Mouse (Mus musculus) testis, postnatal 14 days (tissue): ENCODE results near the gene Aff3.

Experiments
- DNase-seq: peaks from one replicate; pipeline ENCODE4 v3.0.0; 2021; ENCODE audit warnings: low spot score

Aff3 gene

DNA sequence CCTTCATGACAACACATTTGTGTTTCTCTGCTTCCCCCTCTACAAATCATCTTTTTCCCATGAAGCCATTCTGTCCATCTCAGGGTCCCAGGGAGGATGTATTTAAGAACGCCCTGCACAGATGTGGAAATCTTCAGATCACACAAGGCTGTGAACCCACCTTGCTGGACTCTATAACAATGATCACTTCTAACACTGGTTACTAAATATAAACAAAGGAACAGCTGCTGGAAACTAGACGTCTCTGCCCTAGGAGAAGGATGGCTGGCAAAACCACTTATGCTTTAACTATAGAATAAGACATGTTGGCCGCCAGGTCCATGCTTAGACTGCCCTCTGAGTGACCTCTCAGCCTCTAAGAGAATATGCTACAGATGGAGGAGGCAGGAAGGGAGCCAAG lies 69.4 kb downstream of the Aff3 start:
- no peak for DNase-seq

DNA sequence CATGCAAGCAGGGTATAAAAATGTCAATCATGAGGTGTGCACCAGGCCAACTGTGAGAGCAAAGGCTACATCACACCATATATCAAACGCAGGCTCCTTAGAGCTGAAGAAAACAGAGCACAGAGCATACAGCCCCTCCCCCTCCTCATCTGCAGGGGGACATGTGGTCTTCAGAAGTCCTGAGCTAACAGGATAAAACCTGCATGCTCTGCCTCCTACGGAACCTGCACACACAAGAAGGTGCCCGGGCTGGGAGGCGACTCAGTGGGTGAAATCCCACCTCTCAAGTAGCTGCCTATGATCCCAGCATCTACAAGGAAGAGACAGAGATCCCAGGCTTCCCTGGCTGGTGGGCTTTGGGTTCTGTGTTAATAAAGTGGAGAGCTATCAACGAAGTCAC lies 70.0 kb downstream of the Aff3 start:
- no peak for DNase-seq

DNA sequence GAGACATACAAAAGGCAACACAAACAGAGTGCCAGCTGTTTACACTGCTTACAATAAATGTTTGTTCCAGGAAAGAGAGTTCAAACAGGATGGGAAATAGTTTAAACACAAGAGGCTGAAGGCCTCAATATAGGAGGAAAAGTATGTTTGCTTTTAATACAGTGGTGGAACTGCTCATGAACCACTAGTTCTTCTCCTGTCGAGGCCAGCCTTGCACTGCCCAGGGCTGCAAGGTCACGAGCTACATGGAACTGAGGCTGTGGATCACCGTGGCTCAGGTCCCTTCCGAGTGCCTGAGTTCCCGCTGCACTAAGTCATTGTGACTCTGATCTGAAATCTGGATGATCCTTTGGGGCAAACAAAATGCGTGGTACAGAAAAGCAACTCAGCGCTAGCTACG lies 73.6 kb downstream of the Aff3 start:
- DNase-seq, result no peak

DNA sequence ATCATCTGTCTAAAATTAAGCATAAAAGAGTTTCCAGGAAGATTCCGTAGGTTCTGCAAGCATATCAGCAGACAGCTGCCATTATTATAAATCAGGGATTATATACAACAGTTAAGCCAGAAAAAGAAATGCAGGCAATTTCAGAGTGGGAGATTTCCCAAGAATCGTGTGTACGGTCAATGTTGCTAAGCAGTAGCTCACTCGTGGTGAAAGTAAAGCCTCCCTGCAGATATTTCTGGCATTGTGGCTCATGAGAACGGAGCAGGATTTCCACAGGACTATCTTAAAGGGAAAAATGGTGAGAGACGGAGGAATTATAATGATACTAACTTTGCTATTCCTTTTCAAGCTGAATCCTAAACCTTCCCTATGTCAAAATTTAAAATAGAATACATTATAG lies 76.0 kb downstream of the Aff3 start:
- no peak for DNase-seq

DNA sequence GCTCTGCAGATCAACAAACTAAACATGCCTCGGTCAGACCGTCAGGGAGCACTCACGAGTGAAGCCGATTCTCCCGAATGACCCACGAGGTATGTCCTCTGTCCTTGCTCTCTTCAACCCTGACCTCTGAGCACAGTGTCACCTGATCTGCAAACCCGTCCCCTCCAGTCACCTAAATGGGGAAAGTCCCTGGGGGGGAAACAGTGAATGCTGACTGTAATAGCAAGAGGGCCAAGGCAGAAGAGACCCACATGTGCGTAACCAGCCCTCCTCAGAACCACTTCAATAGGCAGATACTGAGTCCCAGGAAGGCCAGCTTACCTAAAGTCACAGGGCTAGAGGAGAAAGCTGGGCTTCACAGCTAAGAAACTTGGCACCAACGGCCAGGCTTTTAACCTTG lies 82.4 kb downstream of the Aff3 start:
- no peak for DNase-seq

DNA sequence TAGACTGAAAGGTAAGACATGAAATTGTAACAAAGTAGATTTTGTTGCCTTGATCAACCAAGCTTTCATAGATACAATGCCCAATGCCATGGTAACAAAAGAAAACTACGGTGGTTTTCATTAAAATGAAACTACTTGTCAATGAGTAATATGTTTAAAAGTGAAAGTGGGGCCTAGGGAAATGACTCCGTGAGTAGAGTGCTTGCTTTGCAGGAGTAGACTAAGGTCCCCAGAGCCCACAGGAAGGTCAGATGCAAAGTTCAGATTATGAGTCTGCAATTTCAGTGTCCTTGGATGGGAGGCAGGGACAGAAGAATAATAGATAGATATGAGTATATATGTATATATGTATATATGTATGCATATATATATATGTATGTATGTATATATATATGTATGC lies 84.2 kb downstream of the Aff3 start:
- DNase-seq, result no peak

DNA sequence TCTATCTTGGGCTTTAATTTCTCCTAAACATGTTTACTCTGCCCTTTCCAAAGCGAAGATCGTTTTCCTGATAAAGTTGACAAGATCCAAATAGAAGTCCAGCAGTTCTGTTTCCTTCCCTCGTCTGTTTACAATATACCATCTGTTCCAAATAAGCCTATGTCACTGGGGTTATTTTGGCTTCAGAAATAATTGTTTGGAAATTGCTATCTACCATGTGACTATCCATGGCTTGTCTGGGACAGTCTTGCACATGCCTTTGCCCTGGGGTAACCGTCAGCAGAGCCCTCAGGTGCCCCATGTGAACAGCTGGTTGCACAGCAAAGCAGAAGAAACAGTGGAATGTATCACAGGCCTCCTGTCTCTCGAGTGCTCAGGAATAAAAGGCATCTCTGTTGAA lies 86.4 kb downstream of the Aff3 start:
- DNase-seq, result no peak

DNA sequence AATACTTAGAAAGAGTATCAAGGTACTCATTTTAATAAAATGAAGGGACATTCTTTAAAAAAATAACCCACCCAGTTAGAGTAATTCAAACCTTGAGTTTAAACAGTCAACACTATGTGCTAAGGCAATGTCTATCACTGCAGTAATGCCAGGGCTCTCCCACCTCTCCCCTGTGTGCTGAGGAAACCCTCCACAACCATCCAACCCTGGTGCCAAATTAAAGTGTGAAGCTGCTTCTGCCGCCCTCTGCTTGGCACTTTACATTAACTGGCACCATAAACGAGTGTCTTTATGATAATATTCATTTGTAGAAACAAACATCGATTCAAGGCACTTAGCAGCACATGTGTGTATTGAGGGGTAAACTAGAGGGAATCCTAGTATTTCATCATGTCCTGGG lies 97.0 kb downstream of the Aff3 start:
- DNase-seq, result no peak

DNA sequence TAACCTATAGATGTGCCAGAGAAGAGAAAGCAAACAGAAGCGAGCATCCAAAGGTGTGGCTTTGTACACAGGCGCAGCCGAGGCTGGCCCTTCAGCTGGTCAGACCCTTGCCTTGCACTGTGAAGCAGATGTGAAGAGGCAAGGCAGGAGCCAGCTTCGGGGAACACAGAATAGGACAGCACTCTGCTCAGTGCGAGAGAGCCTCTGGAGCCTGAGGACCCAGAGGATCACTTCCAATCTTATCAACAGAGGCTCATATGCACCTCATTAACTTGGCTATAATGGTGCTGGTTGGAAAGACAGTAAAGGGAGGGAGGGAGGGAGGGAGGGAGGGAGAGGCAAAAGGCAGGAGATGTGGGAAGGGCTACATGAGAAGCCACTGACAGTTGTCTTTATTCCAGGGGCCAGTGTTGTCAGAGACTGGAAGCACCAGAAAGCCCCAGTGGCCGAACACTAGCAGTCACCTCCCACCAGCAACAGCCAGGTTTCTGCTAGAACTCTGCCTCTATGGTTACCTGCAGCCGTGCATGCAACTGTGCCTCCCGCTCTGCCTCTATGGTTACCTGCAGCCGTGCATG lies 98.6 kb downstream of the Aff3 start:
- DNase-seq, result no peak

DNA sequence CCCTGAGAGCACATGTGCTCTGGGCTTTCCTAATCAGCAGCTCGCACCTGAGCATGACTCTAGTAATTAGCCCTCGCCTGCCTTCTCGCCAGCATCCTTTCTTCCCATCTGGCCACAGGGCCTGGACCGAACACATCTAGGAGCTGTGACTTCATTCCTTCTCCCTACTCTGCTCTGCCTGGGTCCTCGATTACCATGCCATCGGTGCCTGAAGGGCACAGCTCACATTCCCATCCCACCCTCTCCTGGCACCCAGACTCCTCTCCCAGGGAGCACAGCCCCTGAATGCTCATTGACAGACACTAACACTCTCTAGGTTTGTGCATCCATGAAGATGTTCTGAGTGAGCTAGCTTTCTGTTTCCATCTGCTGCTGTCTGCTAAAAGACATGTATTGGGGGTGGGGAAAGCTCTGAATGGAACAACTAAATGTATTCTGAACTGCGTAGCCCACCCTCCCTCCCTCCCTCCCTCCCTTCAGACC lies 99.4 kb downstream of the Aff3 start:
- no peak for DNase-seq

DNA sequence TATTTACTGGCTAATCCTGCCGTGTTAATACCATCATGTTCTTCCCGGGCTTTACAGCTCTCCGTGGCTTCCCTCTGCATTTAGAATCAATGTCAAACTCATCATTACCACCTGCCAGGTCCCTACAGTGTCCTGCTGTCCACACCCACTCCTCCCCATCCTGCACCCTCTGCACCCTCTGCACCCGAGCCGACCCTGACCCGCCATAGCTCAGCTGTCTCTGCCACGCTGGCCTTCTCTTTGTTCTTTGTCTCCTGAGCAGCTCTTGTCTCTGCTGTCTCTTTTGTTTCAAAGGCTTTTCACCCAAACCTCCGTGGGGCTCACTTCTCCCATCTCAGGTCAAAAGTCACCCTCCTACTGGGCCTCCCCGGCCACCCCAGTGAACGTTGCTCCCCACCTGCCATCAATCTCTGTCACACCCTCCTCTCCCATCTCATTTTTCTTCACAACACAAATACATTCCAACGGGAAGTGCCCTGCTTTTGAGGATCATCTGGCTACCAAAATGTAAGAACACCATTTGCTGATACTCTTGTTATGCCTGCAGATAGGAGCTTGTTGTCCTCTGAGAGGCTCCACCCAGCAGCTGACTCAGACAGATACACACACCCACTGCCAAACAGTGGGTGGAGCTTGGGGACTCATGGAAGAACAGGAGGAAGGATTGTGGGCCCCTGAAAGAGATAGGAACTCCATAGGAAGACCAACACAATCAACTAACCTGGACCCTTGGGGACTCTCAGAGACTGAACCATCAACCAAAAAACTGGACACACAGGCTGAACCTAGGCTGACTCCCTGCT lies 102.2 kb downstream of the Aff3 start:
- DNase-seq, result no peak

DNA sequence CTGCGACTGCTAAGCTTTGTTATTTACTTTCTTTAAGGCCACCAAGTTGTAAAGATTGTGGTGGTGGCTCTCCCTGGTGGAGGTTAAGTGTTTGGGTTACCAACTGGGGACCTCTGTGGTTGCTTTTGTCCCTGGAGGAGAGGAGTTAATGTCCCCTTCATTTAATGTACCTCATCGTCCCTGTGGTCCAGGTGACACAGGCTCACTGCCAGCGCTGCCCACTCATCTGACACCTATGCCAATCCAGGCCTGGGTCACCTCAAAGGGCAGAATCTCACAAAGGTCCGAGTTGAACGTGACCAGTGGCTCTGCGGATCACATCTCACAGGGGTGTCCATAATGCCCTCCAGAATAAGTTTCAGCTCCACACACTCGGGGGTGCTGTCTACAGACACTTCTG lies 103.4 kb downstream of the Aff3 start:
- DNase-seq, result no peak

DNA sequence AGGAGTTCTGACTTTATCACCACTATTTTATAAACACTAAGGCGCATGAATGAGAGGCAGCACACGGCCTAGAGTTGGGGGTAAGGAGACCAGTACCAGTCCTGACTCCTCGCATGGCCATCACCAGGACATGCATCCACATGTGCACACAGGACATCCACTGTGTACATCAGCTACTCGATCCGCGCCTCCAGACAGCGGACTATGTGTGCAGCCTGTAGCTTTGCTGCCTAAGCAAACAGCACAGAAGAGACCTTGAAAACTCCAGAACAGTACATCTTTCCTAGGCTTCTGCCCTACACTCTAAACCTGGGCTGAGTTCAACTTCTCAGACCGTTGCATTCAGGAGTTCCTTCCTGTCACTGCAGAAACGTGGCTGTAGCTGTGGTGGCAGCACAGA lies 104.1 kb downstream of the Aff3 start:
- DNase-seq, result no peak

DNA sequence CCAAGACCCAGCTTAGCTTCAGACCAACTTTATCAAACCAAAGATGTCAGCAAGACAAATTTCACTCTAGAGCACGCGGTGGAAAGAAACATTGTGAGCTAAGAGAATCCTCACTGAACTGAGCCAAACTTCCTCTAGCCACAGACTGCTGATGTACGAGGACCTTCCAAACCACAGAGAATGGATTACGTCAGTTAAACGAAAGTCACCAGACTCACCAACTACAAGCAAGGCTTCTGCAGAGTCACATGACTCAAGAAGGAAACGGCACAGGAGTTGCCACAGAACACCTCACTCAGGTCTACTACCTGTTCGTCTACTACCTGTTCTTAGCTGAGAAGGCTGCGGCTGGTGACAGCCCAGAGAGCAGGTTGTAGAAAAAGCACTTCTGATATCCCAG lies 107.1 kb downstream of the Aff3 start:
- DNase-seq, result no peak

DNA sequence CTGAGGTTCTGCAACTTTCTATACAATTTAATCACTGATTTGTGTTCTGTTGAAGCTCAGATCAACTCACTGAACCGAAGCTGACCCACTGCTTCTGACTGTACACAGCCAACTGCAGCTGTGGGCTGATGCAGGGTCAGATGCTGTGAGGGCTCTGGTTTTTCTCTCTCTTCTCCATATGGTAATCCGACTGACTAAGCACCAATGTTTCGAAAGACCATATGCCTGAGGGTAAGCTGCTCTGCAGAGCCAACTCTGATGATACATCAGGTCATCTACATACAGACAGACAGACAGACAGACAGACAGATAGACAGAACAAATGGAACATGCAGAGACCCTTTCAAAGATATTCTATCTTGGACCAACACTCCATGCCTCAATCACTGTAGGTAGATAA lies 110.2 kb downstream of the Aff3 start:
- DNase-seq, result no peak

DNA sequence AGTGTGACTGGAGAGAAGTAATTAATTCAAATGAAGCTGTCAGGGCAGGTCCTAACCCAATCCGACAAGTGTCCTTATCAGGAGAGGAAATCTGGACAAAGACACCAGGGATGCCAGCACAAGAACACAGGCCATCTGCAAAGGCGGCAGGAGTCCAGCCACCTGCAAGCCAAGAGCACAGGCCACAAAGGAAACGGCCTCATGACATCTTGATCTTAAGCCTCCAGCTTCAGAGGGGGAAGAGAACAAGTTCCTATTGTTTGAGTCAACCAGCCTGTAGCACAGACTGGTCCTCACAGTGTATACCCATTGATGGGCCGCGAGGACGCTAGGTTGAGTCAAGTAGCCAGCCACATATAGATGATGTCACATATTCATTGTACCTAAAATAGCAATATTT lies 111.7 kb downstream of the Aff3 start:
- DNase-seq, result no peak

DNA sequence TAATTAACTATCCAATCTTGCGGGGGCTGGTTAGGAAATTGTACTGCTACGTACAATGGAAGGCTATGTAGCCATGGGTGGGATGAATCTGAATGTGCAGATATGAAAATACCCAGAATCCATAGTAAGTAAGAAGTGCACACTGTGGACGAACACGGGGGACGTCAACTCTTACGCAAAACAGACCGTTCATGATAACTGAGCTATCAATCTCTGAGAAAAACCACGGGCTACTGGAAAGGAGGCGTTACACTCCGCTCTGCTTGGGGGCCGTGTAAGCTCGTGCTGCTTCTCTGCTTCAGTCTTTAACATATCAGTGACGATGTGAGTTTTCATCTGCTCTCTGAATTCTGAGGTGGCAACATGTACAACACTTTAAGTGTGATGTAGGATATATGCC lies 114.2 kb downstream of the Aff3 start:
- no peak for DNase-seq

DNA sequence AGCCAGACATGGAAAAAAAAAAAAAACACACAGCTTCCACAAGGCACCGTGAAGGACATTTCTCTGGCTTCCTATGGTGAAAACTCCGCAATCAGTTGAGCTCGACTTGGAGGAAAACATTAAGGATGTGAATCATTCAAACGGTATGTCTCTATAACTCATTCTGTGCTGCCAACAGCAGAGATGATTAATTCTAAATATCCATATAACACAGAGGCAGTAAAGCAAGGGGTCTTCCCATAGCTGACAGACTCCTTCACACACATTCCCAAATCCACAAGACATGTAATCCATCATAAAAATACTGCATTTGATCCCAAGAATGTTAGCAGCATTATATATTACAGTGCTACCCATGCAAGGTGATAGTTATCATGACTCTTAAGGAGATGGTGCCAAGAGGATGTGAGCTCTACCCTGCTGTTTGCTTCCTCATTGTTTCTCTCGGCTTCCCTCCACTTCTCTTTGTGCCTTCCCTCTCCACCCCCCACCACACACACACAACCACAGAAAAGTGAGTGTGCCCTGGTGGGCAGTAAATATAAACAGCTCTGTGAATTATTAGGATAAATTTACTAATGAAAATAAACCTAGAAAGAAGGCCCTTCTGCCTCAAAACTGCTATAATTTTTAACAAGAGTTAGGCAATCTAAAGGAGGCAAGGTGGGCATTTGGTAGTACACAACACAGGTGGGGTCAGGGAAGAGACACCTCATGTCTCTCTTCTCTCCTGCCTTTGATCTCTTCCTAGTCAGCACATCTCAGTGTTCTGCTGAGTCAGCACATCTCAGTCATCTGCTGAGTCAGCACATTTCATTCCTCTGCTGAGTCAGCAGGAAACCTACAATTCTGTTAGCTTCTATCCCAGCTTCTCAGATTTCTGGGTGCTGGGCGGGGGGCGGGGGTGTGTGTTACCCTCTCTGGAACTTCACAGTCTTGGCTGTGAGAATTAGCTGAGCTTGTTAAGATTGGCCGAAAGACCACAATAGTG lies 115.8 kb downstream of the Aff3 start:
- no peak for DNase-seq

DNA sequence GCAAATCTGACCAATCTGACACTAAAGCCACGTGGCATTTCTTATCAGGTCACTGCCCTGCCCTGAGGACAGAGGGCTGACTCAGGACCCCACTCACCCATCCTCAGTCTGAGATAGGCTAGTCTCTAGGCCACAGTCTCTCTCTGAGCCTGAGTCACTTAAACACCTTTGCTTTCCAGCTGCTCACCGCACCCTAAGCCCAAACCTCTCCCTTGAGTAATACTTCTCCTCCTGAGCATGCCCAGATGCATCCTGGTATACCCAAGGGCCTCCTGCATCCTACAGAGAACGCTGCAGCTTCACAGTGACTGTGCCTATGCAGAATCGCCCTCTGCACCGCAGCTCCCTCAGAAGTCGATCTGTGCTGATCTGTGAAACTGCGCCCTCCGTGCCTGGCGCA lies 117.1 kb downstream of the Aff3 start:
- no peak for DNase-seq

DNA sequence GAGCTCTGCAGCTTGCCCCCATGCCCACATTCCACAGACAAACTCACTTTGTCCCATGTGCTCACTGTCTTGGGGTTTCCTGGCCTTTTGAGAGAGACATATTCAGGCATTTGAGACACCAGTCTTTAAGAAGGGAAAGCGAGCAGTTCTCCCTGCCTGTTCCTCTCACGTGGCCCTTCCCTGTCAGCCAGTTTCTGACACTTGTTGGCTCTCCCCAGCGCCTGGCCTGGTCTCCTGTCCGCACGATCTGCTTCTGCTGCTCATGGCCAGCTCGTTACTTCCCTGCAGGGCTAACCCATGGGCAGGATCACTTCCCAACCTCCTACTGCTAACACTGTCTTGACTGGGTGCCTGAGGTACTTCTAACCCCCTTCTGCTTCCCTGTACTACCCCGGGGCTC lies 118.1 kb downstream of the Aff3 start:
- no peak for DNase-seq

DNA sequence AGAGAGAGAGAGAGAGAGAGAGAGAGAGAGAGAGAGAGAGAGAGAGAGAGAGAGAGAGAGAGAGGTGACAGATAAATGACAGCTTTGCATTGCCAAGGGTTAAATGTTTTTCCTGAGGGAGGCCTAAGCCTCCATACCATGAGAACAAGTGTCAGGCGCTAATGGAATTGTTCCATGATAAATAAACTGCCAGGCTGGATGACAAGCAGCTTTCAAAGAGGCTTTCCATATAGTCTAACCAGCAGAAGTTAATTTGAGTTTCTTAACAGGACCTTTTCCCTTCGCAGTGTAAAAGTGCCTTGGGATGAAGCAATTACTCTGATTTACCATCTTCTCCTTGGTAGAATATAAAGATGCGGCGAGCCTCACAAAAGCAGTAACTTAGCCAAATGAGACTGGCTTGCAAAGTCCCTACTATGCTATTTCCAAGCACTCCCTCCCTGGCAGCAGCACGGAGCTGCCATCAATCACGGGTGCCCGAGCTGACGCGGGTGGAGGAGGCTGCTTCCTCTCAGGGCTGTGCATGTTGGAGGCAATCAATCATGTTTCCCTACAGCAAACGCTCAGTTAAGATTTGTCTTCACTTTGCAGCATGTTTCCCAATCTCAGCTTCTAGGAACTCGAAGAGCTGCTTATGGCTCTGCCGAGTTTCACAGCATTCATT lies 119.3 kb downstream of the Aff3 start:
- DNase-seq, result no peak

DNA sequence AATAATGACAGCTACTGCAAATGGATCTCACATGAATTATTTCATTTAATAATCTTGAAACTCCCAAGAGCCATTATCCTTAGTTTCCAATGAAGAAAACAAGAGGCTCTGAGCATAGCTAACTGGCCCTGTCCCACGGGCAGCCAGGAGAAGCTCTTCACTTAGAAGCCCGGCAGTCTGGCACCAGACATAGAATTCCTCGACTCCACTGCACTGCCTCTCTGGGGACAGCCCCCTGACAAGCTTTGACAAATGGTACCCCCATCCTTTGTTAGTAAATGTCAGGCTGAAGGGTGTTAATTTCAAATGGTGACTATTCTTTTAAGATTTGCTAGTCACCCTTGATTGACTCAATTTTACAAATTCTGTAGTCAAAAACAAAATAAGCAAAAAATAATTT lies 120.3 kb downstream of the Aff3 start:
- no peak for DNase-seq
